Mouse (Mus musculus) stomach, embryonic 15.5 days (tissue): Measurements from ENCODE around the gene Ubtf. TPM values are rescaled to one million over a fixed set of nuclear protein-coding genes. Genes with fewer than 3 reads are reported as not detected.

Experiments
- ATAC-seq: fragments of 200-750 bp; cut with Nextera tagmentation; 2 replicates; pipeline ENCODE4 v1.8.0; 2017; ENCODE audit warnings: low read depth, moderate number of reproducible peaks, moderate TSS enrichment; ENCODE audit not compliant: insufficient read depth, low FRiP score
- H3K27ac ChIP-seq: fragments of 300-500 bp; sonication (generic); 2 replicates; pipeline ENCODE4 v1.5.1; 2015; ENCODE audit warnings: mild to moderate bottlenecking, inconsistent platforms
- H3K27me3 ChIP-seq: fragments of 300-500 bp; sonication (generic); replicated peaks from 2 replicates; pipeline ENCODE4 v1.6.1; 2015; ENCODE audit warnings: inconsistent platforms
- H3K36me3 ChIP-seq: fragments of 300-500 bp; sonication (generic); 2 replicates; pipeline ENCODE4 v1.6.1; 2015; ENCODE audit warnings: inconsistent platforms
- H3K4me1 ChIP-seq: fragments of 300-500 bp; sonication (generic); 2 replicates; pipeline ENCODE4 v1.6.1; 2015; ENCODE audit warnings: inconsistent platforms
- H3K4me2 ChIP-seq: fragments of 300-500 bp; sonication (generic); 2 replicates; pipeline ENCODE4 v1.6.1; 2015; ENCODE audit warnings: mild to moderate bottlenecking, inconsistent platforms
- H3K4me3 ChIP-seq: fragments of 300-500 bp; sonication (generic); replicated peaks from 2 replicates; pipeline ENCODE4 v1.5.1; 2015; ENCODE audit warnings: inconsistent platforms
- H3K9ac ChIP-seq: fragments of 300-500 bp; sonication (generic); 2 replicates; pipeline ENCODE4 v1.6.1; 2015; ENCODE audit warnings: inconsistent platforms
- H3K9me3 ChIP-seq: fragments of 300-500 bp; sonication (generic); 2 replicates; pipeline ENCODE4 v1.6.1; 2016; ENCODE audit warnings: inconsistent platforms
- WGBS: fragments of 180-500 bp; shearing (Covaris S2); methylation state at CpG from one replicate; pipeline ENCODE4 v1.1.7; 2015; 5-methylcytosine and 5-hydroxymethylcytosine counted together
- polyA plus RNA-seq: library from polyadenylated mRNA; unstranded; fragments of >200 nt; fragmentation: Nextera tagmentation; extraction: Ambion mirVana; gene quantifications from 2 replicates; pipeline ENCODE4 v1.2.1, GENCODE M21; 2015

Gene Ubtf
- polyA plus RNA-seq, 1 experiment from 2014 or later = 82.7 TPM

DNA sequence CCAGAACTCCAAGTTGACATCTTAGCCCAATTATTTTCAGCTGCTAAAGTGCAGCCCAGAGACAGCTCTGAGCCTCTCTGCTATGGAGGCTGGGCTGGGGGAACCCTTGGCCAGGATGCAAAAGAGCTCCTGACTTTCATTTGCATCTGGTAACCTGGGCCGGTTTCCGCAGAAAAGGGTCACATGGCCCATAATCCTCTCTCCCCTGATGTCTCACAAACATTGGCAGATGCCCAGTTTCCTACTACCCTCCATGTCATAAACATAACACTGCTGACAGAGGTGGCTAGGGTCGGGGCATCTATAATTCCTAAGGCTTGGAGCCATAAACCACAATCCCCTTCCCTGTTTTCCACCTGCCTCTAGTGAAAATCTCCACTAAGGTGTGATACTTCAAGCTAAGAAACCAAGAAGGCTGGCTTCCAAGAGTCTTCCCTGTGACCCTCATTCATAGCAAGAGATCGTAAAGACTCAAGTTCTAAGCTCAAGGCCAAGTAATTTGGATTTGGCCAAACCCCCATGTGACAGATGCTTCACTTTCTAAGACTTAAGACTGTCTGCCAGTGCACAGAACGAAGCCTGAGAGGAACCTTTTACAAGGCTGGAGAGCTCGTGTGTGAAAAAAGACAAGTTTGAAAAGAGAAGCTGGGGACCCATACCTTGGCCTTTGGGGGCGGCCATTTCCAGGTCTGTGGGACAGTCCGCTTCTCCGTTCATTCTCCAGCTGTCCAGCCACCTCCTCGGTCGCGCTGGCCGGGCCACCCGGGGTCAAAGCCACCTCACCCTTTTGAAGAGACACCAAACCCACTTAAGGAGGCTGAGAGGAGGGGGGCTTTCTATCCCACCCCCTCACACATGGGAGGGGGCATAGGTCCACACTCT lies 3.6 kb downstream of the Ubtf start:
- Histone ChIP-seq H3K9ac (0 out of 2 replicates have a peak overlapping the region, but pooled peaks have one; percentile 3), H3K4me1 (peaks cover 23% of the 10 kb centered on the region), H3K9me3 (no peaks in the 10 kb centered on the region), H3K27ac (peak overlapping the region; percentile 79), H3K4me2 (peak overlapping the region; percentile 92), H3K27me3 (no peaks in the 10 kb centered on the region), H3K36me3 (peaks cover 17% of the 10 kb centered on the region), H3K4me3 (peak overlapping the region; percentile 97)
- ATAC-seq = no peak
- 13% methylated on average over 14 of the region's 14 CpGs for WGBS

GRCm38 (mm10) chr11:102314321-102314720 lies 5.2 kb downstream of the Ubtf start:
- Histone ChIP-seq H3K36me3 (peaks cover 21% of the 10 kb centered on the region), H3K27me3 (no peaks in the 10 kb centered on the region), H3K9ac (no peak overlapping the region), H3K4me3 (no peak overlapping the region), H3K27ac (no peak overlapping the region), H3K4me1 (peaks cover 31% of the 10 kb centered on the region), H3K9me3 (no peaks in the 10 kb centered on the region), H3K4me2 (no peak overlapping the region)
- WGBS = 81% methylated on average over 12 of the region's 12 CpGs
- ATAC-seq = no peak

DNA sequence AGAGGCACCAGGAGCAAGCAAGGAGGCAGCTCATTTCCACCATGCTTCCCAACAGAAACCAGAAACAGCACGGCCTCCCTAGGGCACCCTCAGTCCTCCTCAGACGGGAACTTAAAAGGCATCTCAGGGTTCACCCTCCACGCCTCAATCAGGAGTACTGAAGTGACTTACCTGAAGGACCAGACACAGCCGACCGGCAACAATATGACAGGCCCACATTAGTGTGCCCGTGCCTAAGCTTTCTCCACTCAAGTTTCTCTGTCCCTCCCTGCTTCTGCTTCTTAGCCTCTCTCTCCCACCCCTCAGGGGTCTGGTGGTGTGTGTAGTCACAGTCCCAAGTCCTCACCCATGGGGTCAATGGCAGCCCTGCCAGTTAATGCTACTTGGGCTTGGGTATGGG lies 7.0 kb downstream of the Ubtf start:
- Histone ChIP-seq H3K36me3 (peaks cover 28% of the 10 kb centered on the region), H3K27ac (no peak overlapping the region), H3K4me2 (no peak overlapping the region), H3K4me3 (no peak overlapping the region), H3K9me3 (no peaks in the 10 kb centered on the region), H3K9ac (no peak overlapping the region), H3K27me3 (no peaks in the 10 kb centered on the region), H3K4me1 (peaks cover 36% of the 10 kb centered on the region)
- ATAC-seq = no peak
- WGBS = 85% methylated on average over 6 of the region's 6 CpGs

- 87% methylated on average over 4 of the region's 4 CpGs for WGBS
- no peaks in the 10 kb centered on the region for H3K27me3 ChIP-seq
- peaks cover 34% of the 10 kb centered on the region for H3K36me3 ChIP-seq
- H3K27ac ChIP-seq = no peak overlapping the region
- no peak overlapping the region for H3K4me3 ChIP-seq
- no peak overlapping the region for H3K9ac ChIP-seq
- no peak overlapping the region for H3K4me2 ChIP-seq
- no peaks in the 10 kb centered on the region for H3K9me3 ChIP-seq
- no peak for ATAC-seq
- H3K4me1 ChIP-seq = peaks cover 36% of the 10 kb centered on the region
Observed at GRCm38 (mm10) chr11:102311966-102312365, 7.6 kb downstream of the Ubtf start.

GRCm38 (mm10) chr11:102310768-102311695 lies 8.5 kb downstream of the Ubtf start:
- H3K27ac ChIP-seq = no peak overlapping the region
- H3K9me3 ChIP-seq = no peaks in the 10 kb centered on the region
- 0 out of 2 replicates have a peak overlapping the region, but pooled peaks have one; percentile 7 for H3K4me3 ChIP-seq
- no peak for ATAC-seq
- H3K4me2 ChIP-seq = no peak overlapping the region; the same call in 1 of the 2 replicates
- H3K36me3 ChIP-seq = peaks cover 43% of the 10 kb centered on the region
- H3K27me3 ChIP-seq = no peaks in the 10 kb centered on the region
- peaks cover 32% of the 10 kb centered on the region for H3K4me1 ChIP-seq
- no peak overlapping the region for H3K9ac ChIP-seq
- 45% methylated on average over 37 of the region's 38 CpGs for WGBS

- WGBS = 84% methylated on average over 22 of the region's 22 CpGs
- peak overlapping the region; percentile 44 for H3K4me3 ChIP-seq
- 0 out of 2 replicates have a peak overlapping the region, but pooled peaks have one; percentile 20 for H3K9ac ChIP-seq
- no peak for ATAC-seq
- H3K36me3 ChIP-seq = peaks cover 45% of the 10 kb centered on the region
- H3K4me1 ChIP-seq = peaks cover 28% of the 10 kb centered on the region
- H3K4me2 ChIP-seq = peak overlapping the region; percentile 72
- no peaks in the 10 kb centered on the region for H3K27me3 ChIP-seq
- H3K9me3 ChIP-seq = no peaks in the 10 kb centered on the region
- 0 out of 2 replicates have a peak overlapping the region, but pooled peaks have one; percentile 70 for H3K27ac ChIP-seq
Observed at GRCm38 (mm10) chr11:102309821-102310617, 9.5 kb downstream of the Ubtf start.

DNA sequence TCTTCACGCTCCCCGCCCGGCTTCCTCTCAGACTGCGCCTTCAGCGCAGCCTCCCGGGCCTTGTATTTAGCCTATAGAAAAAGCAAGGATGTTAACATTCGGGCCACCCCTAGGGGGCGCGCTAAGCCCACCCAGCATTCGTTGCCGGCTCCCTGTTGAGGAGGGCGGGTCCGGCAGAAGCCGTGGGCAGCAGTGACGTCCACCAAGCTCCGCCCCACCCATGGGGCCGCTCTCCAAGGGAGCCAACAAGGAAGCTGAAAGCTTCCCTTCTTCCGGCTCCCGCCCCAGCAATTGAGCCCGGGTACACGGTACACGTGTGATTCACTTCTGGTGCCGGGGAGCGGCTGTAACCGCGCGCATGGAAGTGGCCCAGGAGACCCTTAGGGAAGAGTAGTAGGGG lies 10.6 kb downstream of the Ubtf start:
- Histone ChIP-seq H3K9ac (0 out of 2 replicates have a peak overlapping the region, but pooled peaks have one; percentile 20), H3K9me3 (no peaks in the 10 kb centered on the region), H3K27me3 (no peaks in the 10 kb centered on the region), H3K36me3 (peaks cover 43% of the 10 kb centered on the region), H3K4me2 (peak overlapping the region; percentile 72), H3K4me3 (peak overlapping the region; percentile 44), H3K27ac (peak overlapping the region; percentile 70), H3K4me1 (peaks cover 28% of the 10 kb centered on the region)
- WGBS = under 1% methylated on average over 27 of the region's 27 CpGs
- peak; percentile 95 for ATAC-seq

GRCm38 (mm10) chr11:102308104-102308503 lies 11.4 kb downstream of the Ubtf start:
- Histone ChIP-seq H3K9me3 (no peaks in the 10 kb centered on the region), H3K27me3 (no peaks in the 10 kb centered on the region), H3K9ac (no peak overlapping the region), H3K4me1 (peaks cover 28% of the 10 kb centered on the region), H3K27ac (no peak overlapping the region), H3K36me3 (peaks cover 35% of the 10 kb centered on the region), H3K4me3 (no peak overlapping the region), H3K4me2 (no peak overlapping the region)
- 77% methylated on average over 9 of the region's 9 CpGs for WGBS
- ATAC-seq = no peak

DNA sequence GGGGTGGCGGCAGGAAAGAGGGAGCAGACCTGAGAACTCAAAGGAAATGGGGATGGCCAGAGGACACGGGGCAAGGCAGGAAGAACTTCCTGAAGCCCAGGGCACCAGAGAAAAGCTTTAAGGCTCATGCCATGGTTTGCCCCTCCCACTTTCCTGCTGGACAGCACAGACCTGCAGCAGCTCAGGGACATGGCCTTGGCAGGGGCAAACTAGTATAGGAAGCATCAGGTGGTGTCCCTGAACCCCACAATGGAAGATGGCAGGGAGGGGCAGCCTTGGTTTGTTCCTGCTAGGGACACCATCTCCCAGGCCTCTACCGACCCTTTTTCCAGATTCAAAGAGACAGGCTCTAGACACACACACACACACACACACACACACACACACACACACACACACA lies 14.2 kb downstream of the Ubtf start:
- no peak overlapping the region for H3K4me2 ChIP-seq
- WGBS = 53% methylated on average over 3 of the region's 3 CpGs
- H3K27ac ChIP-seq = no peak overlapping the region
- H3K4me3 ChIP-seq = no peak overlapping the region
- H3K9me3 ChIP-seq = no peaks in the 10 kb centered on the region
- H3K36me3 ChIP-seq = peaks cover 24% of the 10 kb centered on the region
- H3K9ac ChIP-seq = no peak overlapping the region
- peaks cover 16% of the 10 kb centered on the region for H3K4me1 ChIP-seq
- no peak for ATAC-seq
- H3K27me3 ChIP-seq = no peaks in the 10 kb centered on the region

- Histone ChIP-seq H3K4me1 (peaks cover 4% of the 10 kb centered on the region), H3K4me2 (no peak overlapping the region), H3K27me3 (no peaks in the 10 kb centered on the region), H3K27ac (no peak overlapping the region), H3K4me3 (no peak overlapping the region), H3K9me3 (no peaks in the 10 kb centered on the region), H3K9ac (no peak overlapping the region), H3K36me3 (peaks cover 24% of the 10 kb centered on the region)
- no peak for ATAC-seq
- 52% methylated on average over 2 of the region's 2 CpGs for WGBS
Observed at GRCm38 (mm10) chr11:102304141-102304540, 15.4 kb downstream of the Ubtf start.

GRCm38 (mm10) chr11:102299839-102300238 lies 19.7 kb downstream of the Ubtf start:
- Histone ChIP-seq H3K4me1 (peaks cover 12% of the 10 kb centered on the region; the same call in 1 of the 2 replicates), H3K9me3 (no peaks in the 10 kb centered on the region), H3K27me3 (no peaks in the 10 kb centered on the region), H3K27ac (no peak overlapping the region), H3K9ac (no peak overlapping the region), H3K36me3 (no peaks in the 10 kb centered on the region), H3K4me2 (no peak overlapping the region), H3K4me3 (no peak overlapping the region)
- WGBS = 8% methylated on average over 1 of the region's 1 CpGs
- no peak for ATAC-seq
